Mouse (Mus musculus): ENCODE data around the gene Ptpdc1.

DNA sequence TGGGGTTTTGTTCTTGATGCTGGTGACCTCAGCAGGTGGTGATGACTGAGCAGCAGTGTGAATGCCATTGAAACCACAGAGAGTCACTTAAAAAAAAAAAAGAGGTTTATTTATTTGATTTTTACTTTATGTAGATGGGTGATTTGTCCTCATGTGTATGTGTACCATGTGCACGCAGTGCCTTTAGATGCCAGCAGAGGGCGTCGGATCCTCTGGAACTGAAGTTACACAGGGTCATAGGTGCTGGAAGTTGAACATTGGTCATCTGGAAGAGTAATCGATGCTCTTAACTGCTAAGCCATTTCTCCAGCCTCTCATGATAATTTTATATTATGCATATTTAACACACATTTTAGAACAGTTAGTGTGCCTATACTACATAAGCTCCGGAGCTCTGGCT is 49.1 kb upstream of the Ptpdc1 start:
- no peak for TF ChIP-seq CTCF (IDR thresholded peaks at IDR 0.05; ENCODE audit: control insufficient read depth, insufficient read depth, insufficient read length)
- no peak for TF ChIP-seq MYOD1 (IDR thresholded peaks at IDR 0.05; ENCODE audit: control insufficient read depth, insufficient read length, low read depth)
- TF ChIP-seq USF1 (IDR thresholded peaks at IDR 0.05; ENCODE audit: low read depth) = no peak
- TF ChIP-seq CEBPB (IDR thresholded peaks at IDR 0.05; ENCODE audit: low read depth) = no peak
- TF ChIP-seq MYOG (IDR thresholded peaks at IDR 0.05; ENCODE audit: control insufficient read depth, extremely low read depth, insufficient read length) = no peak

Measured in C2C12 (cell line).